13 mouse cellular contexts compared by ENCODE assay signal in the genomic region with DNA sequence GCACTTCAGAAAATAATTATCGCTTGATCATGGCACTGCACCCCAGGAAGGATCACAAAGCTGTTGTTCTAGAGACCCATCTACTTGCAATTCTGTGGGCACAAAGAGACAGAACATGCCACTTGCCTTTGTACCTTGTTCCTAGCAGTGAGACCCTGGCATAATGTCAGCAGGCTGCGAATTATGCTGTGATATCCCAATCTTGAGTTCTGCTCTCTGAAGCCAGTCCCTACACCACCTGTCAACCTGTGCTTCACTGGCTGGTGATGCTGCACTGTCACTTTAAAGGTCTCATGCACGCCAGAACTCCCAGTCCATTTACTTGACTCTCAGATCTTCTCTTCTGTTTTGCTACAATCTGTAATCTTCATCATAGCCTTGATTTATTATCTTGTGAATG.
A peak's percentile ranks its signal among the peaks of the same experiment; 100 is the strongest.
DNase-seq lines count a peak whose midpoint lies in the region.
"Had no signal": no experiment of that assay in that cellular context is flagged by ENCODE, and none has a peak within 500 bp of the region (broad histone marks: within the 10 kb centered on the region; RNA-seq: fewer than 3 reads in every experiment).

No protein-coding gene starts in this region.

- peak; percentile 63 for DNase-seq in cerebellum, adult 11-12 months
- DNase-seq in cerebellum, adult 8-10 months, result peak; percentile 51
- peak; percentile 55 to 69 for DNase-seq in cerebellum, postnatal 14 days
- DNase-seq in kidney, adult 18-20 months, result no peak
- no peak for DNase-seq in thymus, postnatal 14 days
- no peak for DNase-seq in embryo, embryonic 10 days (ENCODE audit: low spot score)
- DNase-seq: adrenal gland, adult 8-10 months; forebrain, postnatal 0 days; gastrocnemius, adult 2 months; gastrocnemius, postnatal 36 days; heart, adult 11 months; heart, postnatal 36 days; kidney, adult 8-10 months had no signal

Comparison
In these comparisons a context has a peak if more than half of its experiments do, and no peak if none do; other contexts are left out.
1. DNase-seq: peak in cerebellum, adult 11-12 months (single experiment), cerebellum, adult 8-10 months (single experiment) and cerebellum, postnatal 14 days (2 of 2); none in kidney, adult 18-20 months (single experiment), thymus, postnatal 14 days (single experiment) and embryo, embryonic 10 days (single experiment).